Mouse (Mus musculus) MEL (cell line): ENCODE data around the gene Wap.

Source experiments
- CHD1 ChIP-seq: IDR thresholded peaks from 2 replicates; pipeline ENCODE4 v1.6.1; 2012; ENCODE audit warnings: low read depth, mild to moderate bottlenecking, inconsistent platforms, low read length, improper control_type of control experiment
- CTCF ChIP-seq, 3 experiments: IDR thresholded peaks in 2 of 3; conservative IDR thresholded peaks in 1 of 3; 2 replicates each; pipeline ENCODE4 v1.5.1; 2011 to 2012; ENCODE audit warnings: low read length in 3 of 3, low read depth in 2 of 3, mild to moderate bottlenecking in 2 of 3, improper control_type of control experiment in 1 of 3, inconsistent platforms in 1 of 3, mixed read lengths in 1 of 3, moderate library complexity in 1 of 3; ENCODE audit not compliant: control insufficient read depth in 1 of 3, insufficient read depth in 1 of 3, poor library complexity in 1 of 3, severe bottlenecking in 1 of 3
- GABPA ChIP-seq: IDR thresholded peaks from 2 replicates; pipeline ENCODE4 v1.6.1; 2012; ENCODE audit warnings: low read depth, mild to moderate bottlenecking, inconsistent platforms, low read length, improper control_type of control experiment, moderate library complexity
- MXI1 ChIP-seq: IDR thresholded peaks from 2 replicates; pipeline ENCODE4 v1.6.1; 2011; ENCODE audit warnings: mild to moderate bottlenecking, low read depth, low read length, improper control_type of control experiment
- POLR2A ChIP-seq, 2 experiments: IDR thresholded peaks; 2 replicates each; pipeline ENCODE4 v1.6.1; 2011 to 2012; ENCODE audit warnings: low read length in 2 of 2, mild to moderate bottlenecking in 2 of 2, control low read depth in 1 of 2, improper control_type of control experiment in 1 of 2, low read depth in 1 of 2, moderate library complexity in 1 of 2; ENCODE audit not compliant: control insufficient read depth in 1 of 2, insufficient read depth in 1 of 2, poor library complexity in 1 of 2
- RCOR1 ChIP-seq: IDR thresholded peaks from 2 replicates; pipeline ENCODE4 v1.6.1; 2012; ENCODE audit warnings: low read depth, mild to moderate bottlenecking, inconsistent platforms, low read length, improper control_type of control experiment
- SMC3 ChIP-seq: IDR thresholded peaks from 2 replicates; pipeline ENCODE4 v1.6.1; 2011; ENCODE audit warnings: low read depth, low read length, improper control_type of control experiment
- USF1 ChIP-seq: IDR thresholded peaks from 2 replicates; pipeline ENCODE4 v1.6.1; 2014; ENCODE audit warnings: low read depth, mild to moderate bottlenecking, inconsistent platforms, low read length, improper control_type of control experiment, moderate library complexity
- ZNF384 ChIP-seq: IDR thresholded peaks from 2 replicates; pipeline ENCODE4 v1.6.1; 2012; ENCODE audit warnings: low read depth, mild to moderate bottlenecking, inconsistent platforms, low read length, improper control_type of control experiment

GRCm38 (mm10) chr11:6603887-6604603, 34.4 kb downstream of the Wap start:
- no peak for TF ChIP-seq POLR2A (IDR thresholded peaks at IDR 0.05; ENCODE audit: control insufficient read depth in 1 of 2, insufficient read depth in 1 of 2, low read depth in 1 of 2, low read length in 2 of 2, poor library complexity in 1 of 2)
- no peak for TF ChIP-seq CTCF (IDR thresholded peaks at IDR 0.05 in 2 of 3, conservative IDR thresholded peaks at IDR 0.05 in 1 of 3; ENCODE audit: control insufficient read depth in 1 of 3, insufficient read depth in 1 of 3, low read depth in 2 of 3, low read length in 3 of 3, poor library complexity in 1 of 3, severe bottlenecking in 1 of 3)
- TF ChIP-seq GABPA = no peak
- no peak for TF ChIP-seq USF1
- no peak for TF ChIP-seq CHD1
- no peak for TF ChIP-seq ZNF384
- 0 out of 2 replicates have a peak, but pooled peaks have one; percentile 32 for TF ChIP-seq MXI1
- no peak for TF ChIP-seq RCOR1
- TF ChIP-seq SMC3 = no peak
